Mouse (Mus musculus) bone marrow macrophage, adult 2 months (primary cell): ENCODE data around the gene Map6. TPM values are rescaled to one million over a fixed set of nuclear protein-coding genes. Genes with fewer than 3 reads are reported as not detected.

ENCODE experiments used
- H3K27ac ChIP-seq: 2 replicates; pipeline ENCODE4 v1.5.1; 2012; ENCODE audit warnings: low read depth, low read length; ENCODE audit not compliant: insufficient read depth
- H3K4me1 ChIP-seq: 2 replicates; pipeline ENCODE4 v1.6.1; 2012; ENCODE audit warnings: low read length; ENCODE audit not compliant: control insufficient read depth, insufficient read depth
- H3K4me3 ChIP-seq: 2 replicates; pipeline ENCODE4 v1.5.1; 2012; ENCODE audit warnings: mild to moderate bottlenecking, low read length, moderate library complexity; ENCODE audit not compliant: insufficient read depth
- CTCF ChIP-seq: IDR thresholded peaks from 2 replicates; pipeline ENCODE4 v1.5.1; 2012; ENCODE audit warnings: low read depth, mild to moderate bottlenecking, low read length, moderate library complexity
- POLR2A ChIP-seq: IDR thresholded peaks from 2 replicates; pipeline ENCODE4 v1.6.1; 2012; ENCODE audit warnings: mild to moderate bottlenecking, low read depth, low read length, borderline replicate concordance
- polyA plus RNA-seq: library from polyadenylated mRNA; stranded (reverse); fragments of >200 nt; gene quantifications from 2 replicates; pipeline ENCODE4 v1.2.4, GENCODE M21; 2012; ENCODE audit not compliant: missing spikeins, insufficient read depth, insufficient read length

The Map6 gene
- polyA plus RNA-seq, 1 experiment, result 0.83 TPM

DNA sequence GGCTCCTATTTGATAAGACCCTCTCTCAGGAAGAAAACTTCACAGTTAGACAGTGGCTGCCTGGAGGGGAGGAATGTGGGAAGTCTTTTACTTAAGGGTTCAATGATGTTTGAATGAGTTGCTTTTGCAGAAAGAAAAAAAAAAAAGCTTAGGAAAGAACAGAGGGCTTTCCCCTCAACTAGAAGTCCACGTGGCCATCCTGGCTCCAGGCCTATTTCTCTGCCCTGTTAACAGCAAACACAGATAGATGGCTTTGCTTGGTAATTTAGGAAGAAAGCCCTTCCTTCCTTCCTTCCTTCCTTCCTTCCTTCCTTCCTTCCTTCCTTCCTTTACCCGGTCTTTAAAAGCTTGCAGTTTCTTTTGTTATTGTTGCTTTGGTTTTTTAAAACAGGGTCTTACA is 32.3 kb upstream of the Map6 start:
- peaks cover 8% of the 10 kb centered on the region; the same call in 1 of the 2 replicates for H3K4me1 ChIP-seq
- TF ChIP-seq POLR2A (no peak), CTCF (no peak)
- H3K4me3 ChIP-seq, result no peak overlapping the region
- H3K27ac ChIP-seq, result no peak overlapping the region

DNA sequence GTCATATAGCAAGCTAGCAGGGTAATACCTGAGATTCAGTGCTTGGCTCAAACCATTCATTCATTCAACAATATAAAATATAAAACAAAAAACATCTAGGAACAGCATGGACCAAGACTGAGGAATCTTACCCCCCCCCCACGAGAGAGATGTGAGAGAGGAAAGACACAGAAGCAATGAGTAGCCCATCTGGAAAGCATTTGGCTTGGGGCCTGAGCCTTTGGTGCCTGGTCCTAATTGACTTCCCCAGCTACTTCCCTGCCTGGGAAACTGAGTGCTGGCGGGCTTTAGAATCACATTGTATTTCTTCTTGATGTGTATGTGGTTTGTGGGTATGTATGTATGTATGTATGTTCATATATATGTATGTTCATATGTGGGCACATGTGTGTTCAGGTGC is 31.6 kb upstream of the Map6 start:
- Histone ChIP-seq H3K4me3 (no peak overlapping the region), H3K4me1 (peaks cover 8% of the 10 kb centered on the region; the same call in 1 of the 2 replicates), H3K27ac (no peak overlapping the region)
- TF ChIP-seq POLR2A (no peak), CTCF (no peak)

GRCm38 (mm10) chr7:99236888-99237660 is 30.2 kb upstream of the Map6 start:
- no peak overlapping the region for H3K27ac ChIP-seq
- TF ChIP-seq CTCF (no peak), POLR2A (no peak)
- H3K4me3 ChIP-seq, result no peak overlapping the region
- peaks cover 8% of the 10 kb centered on the region; the same call in 1 of the 2 replicates for H3K4me1 ChIP-seq

- H3K4me3 ChIP-seq, result 0 out of 2 replicates have a peak within 1 kb of the TSS, but pooled peaks have one; percentile 18
- TF ChIP-seq POLR2A (no peak), CTCF (no peak)
- H3K27ac ChIP-seq, result no peak within 1 kb of the TSS
- H3K4me1 ChIP-seq, result peaks cover 8% of the 10 kb centered on the region; the same call in 1 of the 2 replicates
Observed at GRCm38 (mm10) chr7:99238417-99238816, 28.8 kb upstream of the Map6 start, which contains the start of gene Mogat2. Mogat2 (minus strand) TSS chr7:99238619.

GRCm38 (mm10) chr7:99242097-99242496 is 25.1 kb upstream of the Map6 start:
- TF ChIP-seq POLR2A (no peak), CTCF (no peak)
- H3K27ac ChIP-seq, result no peak overlapping the region
- peaks cover 1% of the 10 kb centered on the region; the same call in 1 of the 2 replicates for H3K4me1 ChIP-seq
- no peak overlapping the region for H3K4me3 ChIP-seq

- H3K4me3 ChIP-seq, result no peak overlapping the region
- no peak for TF ChIP-seq CTCF
- TF ChIP-seq POLR2A, result no peak
- peaks cover 28% of the 10 kb centered on the region for H3K4me1 ChIP-seq
- no peak overlapping the region for H3K27ac ChIP-seq
Observed at GRCm38 (mm10) chr7:99248157-99248742, 19.0 kb upstream of the Map6 start.

- Histone ChIP-seq H3K27ac (no peak overlapping the region), H3K4me3 (peak overlapping the region; percentile 29), H3K4me1 (peaks cover 31% of the 10 kb centered on the region)
- TF ChIP-seq POLR2A (no peak), CTCF (no peak)
Observed at GRCm38 (mm10) chr7:99248906-99249581, 18.2 kb upstream of the Map6 start.

GRCm38 (mm10) chr7:99249582-99249911 is 17.7 kb upstream of the Map6 start:
- Histone ChIP-seq H3K4me1 (peaks cover 35% of the 10 kb centered on the region), H3K4me3 (peak overlapping the region; percentile 29), H3K27ac (no peak overlapping the region)
- no peak for TF ChIP-seq POLR2A
- peak; percentile 64; the same call in 1 of the 2 replicates for TF ChIP-seq CTCF

DNA sequence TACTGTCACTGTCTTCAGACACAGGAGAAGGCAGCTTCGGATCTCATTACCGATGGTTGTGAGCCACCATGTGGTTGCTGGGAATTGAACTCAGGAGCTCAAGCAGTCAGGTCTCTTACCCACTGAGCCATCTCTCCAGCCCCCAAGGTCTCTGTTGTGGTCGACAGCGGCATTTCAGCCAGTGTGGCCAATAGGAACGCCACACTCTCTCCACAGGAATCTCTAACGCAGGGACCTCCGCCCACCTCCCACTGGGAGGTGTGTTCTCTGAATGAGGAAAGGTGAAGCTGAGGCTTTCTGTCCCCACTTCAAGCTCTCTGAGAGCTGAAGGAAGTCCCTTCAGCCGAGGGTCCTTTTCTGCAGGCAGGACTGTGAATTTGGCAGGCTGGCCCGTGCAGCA is 16.9 kb upstream of the Map6 start:
- no peak overlapping the region for H3K4me3 ChIP-seq
- peaks cover 43% of the 10 kb centered on the region for H3K4me1 ChIP-seq
- no peak overlapping the region for H3K27ac ChIP-seq
- TF ChIP-seq POLR2A (no peak), CTCF (no peak)
